Mouse (Mus musculus) heart, adult 2 months (tissue): ENCODE measurements at regions not wholly inside any gene's neighbourhood (a gene's known extent, or its start where the extent isn't known, plus 50 kb on each side); places are given as distances from the start of the nearest gene placed in this dataset.

ENCODE experiments used
- DNase-seq, 2 experiments: peaks; one replicate each; pipeline ENCODE4 v3.0.0; 2021
- H3K27ac ChIP-seq: fragments of 200-600 bp; 2 replicates; pipeline ENCODE4 v1.8.1; 2022
- H3K27me3 ChIP-seq: fragments of 200-500 bp; 2 replicates; pipeline ENCODE4 v1.6.1; 2012; ENCODE audit warnings: mild to moderate bottlenecking, low read length, inconsistent platforms, mixed read lengths; ENCODE audit not compliant: control insufficient read depth, insufficient read depth
- H3K36me3 ChIP-seq: fragments of 200-500 bp; 2 replicates; pipeline ENCODE4 v1.6.1; 2012; ENCODE audit warnings: low read length, inconsistent platforms; ENCODE audit not compliant: control insufficient read depth, insufficient read depth
- H3K4me1 ChIP-seq: fragments of 200-500 bp; 2 replicates; pipeline ENCODE4 v1.6.1; 2011; ENCODE audit warnings: low read length; ENCODE audit not compliant: control insufficient read depth, insufficient read depth
- H3K4me3 ChIP-seq: fragments of 200-600 bp; 2 replicates; pipeline ENCODE4 v1.8.1; 2022
- H3K79me2 ChIP-seq: fragments of 200-500 bp; replicated peaks from 2 replicates; pipeline ENCODE4 v1.6.1; 2012; ENCODE audit warnings: mild to moderate bottlenecking, inconsistent platforms, low read length, moderate library complexity, mixed read lengths; ENCODE audit not compliant: control insufficient read depth, insufficient read depth
- H3K9ac ChIP-seq: fragments of 200-500 bp; 2 replicates; pipeline ENCODE4 v1.6.1; 2012; ENCODE audit warnings: low read depth, mild to moderate bottlenecking, control low read depth, inconsistent platforms, low read length, mixed read lengths
- CTCF ChIP-seq: fragments of 200-600 bp; IDR thresholded peaks from 2 replicates; pipeline ENCODE4 v1.8.1; 2022; ENCODE audit warnings: antibody characterized with exemption, mild to moderate bottlenecking, moderate library complexity
- EP300 ChIP-seq: fragments of 200-500 bp; IDR thresholded peaks from 2 replicates; pipeline ENCODE4 v1.6.1; 2011; ENCODE audit warnings: low read depth, low read length, control low read depth; ENCODE audit not compliant: insufficient read depth
- POLR2A ChIP-seq: fragments of 200-500 bp; IDR thresholded peaks from 2 replicates; pipeline ENCODE4 v1.6.1; 2011; ENCODE audit warnings: mild to moderate bottlenecking, low read depth, low read length, control low read depth; ENCODE audit not compliant: insufficient read depth
- WGBS: fragments of 180-500 bp; shearing (Covaris S2); methylation state at CpG from one replicate; pipeline ENCODE4 v1.1.7; 2018; 5-methylcytosine and 5-hydroxymethylcytosine counted together
- intact Hi-C: fragments of 180-260 bp; cut with DNase I; formaldehyde crosslinking; loops from one replicate; pipeline ENCODE4 v1.15.1; 2025

DNA sequence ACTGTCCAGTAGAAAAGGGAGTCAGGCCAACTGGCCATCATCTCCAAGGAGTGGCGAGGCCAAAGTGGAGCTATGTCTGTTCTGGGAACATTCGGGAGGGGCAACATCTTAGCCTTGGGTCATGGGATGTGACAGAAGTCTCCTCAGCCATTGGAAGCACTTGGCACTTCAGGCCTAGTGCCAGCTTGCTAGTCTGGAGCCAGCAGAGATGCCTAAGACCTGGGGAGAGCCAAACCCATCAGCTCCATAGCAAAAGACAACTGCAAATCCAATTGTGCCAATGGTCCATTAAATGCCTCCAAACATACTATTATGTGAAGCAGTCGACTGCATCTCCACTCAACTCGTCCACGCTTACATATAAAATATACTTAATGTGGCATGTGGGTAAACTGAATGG, 136.9 kb downstream of the Tle3 start:
- intact Hi-C loops = no loop called here
- 83% methylated on average over 5 of the region's 5 CpGs for WGBS
- no peak overlapping the region for H3K4me3 ChIP-seq
- no peak for TF ChIP-seq POLR2A
- no peak overlapping the region for H3K9ac ChIP-seq
- peaks cover 8% of the 10 kb centered on the region; the same call in 1 of the 2 replicates for H3K27me3 ChIP-seq
- H3K79me2 ChIP-seq = no peaks in the 10 kb centered on the region
- no peak overlapping the region for H3K27ac ChIP-seq
- no peak for DNase-seq
- H3K4me1 ChIP-seq = no peaks in the 10 kb centered on the region
- H3K36me3 ChIP-seq = no peaks in the 10 kb centered on the region

GRCm38 (mm10) chr9:61500851-61501250, 128.7 kb downstream of the Tle3 start:
- no peaks in the 10 kb centered on the region for H3K79me2 ChIP-seq
- DNase-seq = no peak
- TF ChIP-seq EP300 (no peak), CTCF (no peak), POLR2A (no peak)
- WGBS = 76% methylated on average over 9 of the region's 9 CpGs
- H3K27ac ChIP-seq = no peak overlapping the region
- no peak overlapping the region for H3K9ac ChIP-seq
- no peak overlapping the region for H3K4me3 ChIP-seq
- peaks cover 5% of the 10 kb centered on the region for H3K27me3 ChIP-seq
- intact Hi-C loops = no loop called here
- no peaks in the 10 kb centered on the region for H3K36me3 ChIP-seq
- H3K4me1 ChIP-seq = no peaks in the 10 kb centered on the region

GRCm38 (mm10) chr9:61492896-61493295, 120.7 kb downstream of the Tle3 start:
- H3K4me3 ChIP-seq = no peak overlapping the region
- no peaks in the 10 kb centered on the region for H3K36me3 ChIP-seq
- DNase-seq = no peak
- no peak overlapping the region for H3K27ac ChIP-seq
- H3K27me3 ChIP-seq = no peaks in the 10 kb centered on the region; the same call in 1 of the 2 replicates
- no peak for TF ChIP-seq CTCF
- no peak for TF ChIP-seq POLR2A
- no peak for TF ChIP-seq EP300
- intact Hi-C loops = no loop called here
- H3K9ac ChIP-seq = no peak overlapping the region
- no peaks in the 10 kb centered on the region for H3K4me1 ChIP-seq
- no peaks in the 10 kb centered on the region for H3K79me2 ChIP-seq
- WGBS = 83% methylated on average over 8 of the region's 8 CpGs

- no peak overlapping the region for H3K9ac ChIP-seq
- DNase-seq = no peak
- intact Hi-C loops = no loop called here
- H3K27ac ChIP-seq = no peak overlapping the region
- H3K79me2 ChIP-seq = no peaks in the 10 kb centered on the region
- H3K4me1 ChIP-seq = no peaks in the 10 kb centered on the region
- TF ChIP-seq POLR2A (no peak), EP300 (no peak), CTCF (no peak)
- WGBS = 30% methylated on average over 6 of the region's 6 CpGs
- no peaks in the 10 kb centered on the region for H3K36me3 ChIP-seq
- no peaks in the 10 kb centered on the region; the same call in 1 of the 2 replicates for H3K27me3 ChIP-seq
- H3K4me3 ChIP-seq = no peak overlapping the region
Measured at GRCm38 (mm10) chr9:61491131-61491712, 119.1 kb downstream of the Tle3 start.

- TF ChIP-seq EP300 (no peak), CTCF (no peak), POLR2A (no peak)
- Histone ChIP-seq H3K9ac (no peak overlapping the region), H3K79me2 (no peaks in the 10 kb centered on the region), H3K27me3 (no peaks in the 10 kb centered on the region; the same call in 1 of the 2 replicates), H3K36me3 (no peaks in the 10 kb centered on the region), H3K27ac (no peak overlapping the region), H3K4me3 (no peak overlapping the region), H3K4me1 (no peaks in the 10 kb centered on the region)
- DNase-seq = no peak
- WGBS = 61% methylated on average over 6 of the region's 6 CpGs
- intact Hi-C loops = no loop called here
Measured at GRCm38 (mm10) chr9:61489983-61490382, 117.8 kb downstream of the Tle3 start.

DNA sequence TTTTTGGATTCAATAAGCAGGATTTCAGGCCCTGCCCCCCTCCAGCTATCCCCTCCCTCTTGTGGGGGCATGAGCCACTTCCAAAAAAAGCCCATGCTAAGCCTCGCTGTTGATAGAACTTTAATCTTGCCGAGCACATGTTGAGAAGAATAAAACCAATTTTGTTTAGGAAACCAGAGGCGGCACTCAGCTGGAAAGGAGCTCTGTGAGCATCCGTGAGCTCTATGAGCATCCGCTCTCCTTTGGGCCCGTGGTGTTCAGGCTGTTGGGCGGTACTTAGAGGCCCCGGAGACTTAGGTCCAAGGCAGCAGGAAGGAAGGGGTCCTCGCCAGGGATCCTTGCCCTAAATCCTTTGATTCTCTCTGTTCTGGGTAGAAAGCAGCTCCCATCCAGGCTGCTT, 117.0 kb downstream of the Tle3 start:
- no peak for TF ChIP-seq POLR2A
- TF ChIP-seq CTCF = no peak
- no peak for TF ChIP-seq EP300
- intact Hi-C loops = no loop called here
- H3K27ac ChIP-seq = no peak overlapping the region
- H3K79me2 ChIP-seq = no peaks in the 10 kb centered on the region
- 33% methylated on average over 9 of the region's 9 CpGs for WGBS
- H3K36me3 ChIP-seq = no peaks in the 10 kb centered on the region
- H3K27me3 ChIP-seq = no peaks in the 10 kb centered on the region; the same call in 1 of the 2 replicates
- H3K4me1 ChIP-seq = no peaks in the 10 kb centered on the region
- H3K9ac ChIP-seq = no peak overlapping the region
- H3K4me3 ChIP-seq = no peak overlapping the region
- no peak for DNase-seq
